Mouse (Mus musculus): Measurements from ENCODE around the gene Stambp. TPM values are rescaled to one million over a fixed set of nuclear protein-coding genes. Genes with fewer than 3 reads are reported as not detected.

The Stambp gene
- polyA plus RNA-seq, 1 experiment from 2014 or later, result 26.4 TPM

DNA sequence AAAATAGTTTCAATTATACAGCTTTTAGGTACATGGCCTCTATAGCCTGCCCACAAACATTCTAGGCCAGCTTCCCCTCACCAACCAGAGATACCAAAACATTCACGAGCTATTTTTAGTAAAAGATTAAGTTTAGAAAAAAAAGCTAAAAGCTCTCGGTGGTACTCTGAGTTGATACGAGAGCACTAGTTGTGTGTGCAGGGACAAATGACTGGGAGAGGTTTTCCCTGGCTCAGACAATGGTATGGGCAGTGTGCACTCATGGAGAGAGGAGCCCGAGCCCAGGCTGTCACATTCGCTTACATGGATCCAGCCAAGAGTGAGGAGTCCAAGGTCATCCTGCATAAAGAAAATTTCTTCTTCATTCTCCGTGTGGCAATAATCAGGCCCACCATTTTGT, 16.6 kb downstream of the Stambp start:
- DNase-seq (ENCODE audit: low spot score) (no peak), ATAC-seq (ENCODE audit: low FRiP score, low TSS enrichment) (no peak)
- 68% methylated on average over 6 of the region's 6 CpGs for WGBS
- Histone ChIP-seq H3K9ac (ENCODE audit: low read length) (no peak overlapping the region), H3K27ac (replicated peaks) (no peak overlapping the region), H3K27me3 (ENCODE audit: control insufficient read depth, insufficient read depth, low read length) (no peaks in the 10 kb centered on the region), H3K4me3 (ENCODE audit: low read depth, low read length) (no peak overlapping the region), H3K4me2 (replicated peaks; ENCODE audit: low read depth) (no peak overlapping the region), H3K4me1 (replicated peaks; ENCODE audit: control insufficient read depth, insufficient read depth) (no peaks in the 10 kb centered on the region), H3K36me3 (ENCODE audit: control insufficient read depth, insufficient read depth, low read length) (peaks cover 20% of the 10 kb centered on the region), H3K9me3 (ENCODE audit: control insufficient read depth, low read length) (no peaks in the 10 kb centered on the region)
- TF ChIP-seq CTCF (IDR thresholded peaks at IDR 0.05; ENCODE audit: low read depth) (no peak), EP300 (optimal IDR thresholded peaks at IDR 0.05) (no peak)

- Histone ChIP-seq H3K9me3 (ENCODE audit: control insufficient read depth, low read length) (no peaks in the 10 kb centered on the region), H3K4me1 (replicated peaks; ENCODE audit: control insufficient read depth, insufficient read depth) (no peaks in the 10 kb centered on the region), H3K4me2 (replicated peaks; ENCODE audit: low read depth) (no peak overlapping the region), H3K4me3 (ENCODE audit: low read depth, low read length) (no peak overlapping the region), H3K27ac (replicated peaks) (no peak overlapping the region), H3K9ac (ENCODE audit: low read length) (no peak overlapping the region), H3K27me3 (ENCODE audit: control insufficient read depth, insufficient read depth, low read length) (no peaks in the 10 kb centered on the region), H3K36me3 (ENCODE audit: control insufficient read depth, insufficient read depth, low read length) (peaks cover 12% of the 10 kb centered on the region; the same call in 1 of the 2 replicates)
- DNase-seq (ENCODE audit: low spot score) (no peak), ATAC-seq (ENCODE audit: low FRiP score, low TSS enrichment) (no peak)
- WGBS, result 46% methylated on average over 5 of the region's 5 CpGs
- TF ChIP-seq EP300 (optimal IDR thresholded peaks at IDR 0.05) (no peak), CTCF (IDR thresholded peaks at IDR 0.05; ENCODE audit: low read depth) (no peak)
Measured at GRCm38 (mm10) chr6:83548346-83548745, 24.2 kb downstream of the Stambp start.

DNA sequence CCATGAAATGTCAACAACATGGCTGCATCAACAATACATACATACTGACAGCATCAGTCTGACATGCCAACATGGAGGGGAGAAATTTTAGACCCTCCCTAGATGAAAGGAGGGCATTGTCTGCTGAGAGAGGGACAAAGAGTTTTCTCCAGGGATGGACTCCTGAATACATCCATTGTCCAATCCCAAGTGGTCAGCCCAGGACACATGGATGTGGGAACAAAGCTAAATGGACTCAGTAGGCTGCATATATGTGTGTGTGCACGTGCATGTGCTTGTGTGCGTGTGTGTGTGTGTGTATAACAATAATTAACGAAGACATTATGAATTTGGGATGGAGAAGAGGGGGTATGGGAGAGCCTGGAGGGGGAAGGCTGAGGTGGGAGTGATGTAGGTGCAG, 26.8 kb downstream of the Stambp start:
- TF ChIP-seq EP300 (optimal IDR thresholded peaks at IDR 0.05) (no peak), CTCF (IDR thresholded peaks at IDR 0.05; ENCODE audit: low read depth) (no peak)

DNA sequence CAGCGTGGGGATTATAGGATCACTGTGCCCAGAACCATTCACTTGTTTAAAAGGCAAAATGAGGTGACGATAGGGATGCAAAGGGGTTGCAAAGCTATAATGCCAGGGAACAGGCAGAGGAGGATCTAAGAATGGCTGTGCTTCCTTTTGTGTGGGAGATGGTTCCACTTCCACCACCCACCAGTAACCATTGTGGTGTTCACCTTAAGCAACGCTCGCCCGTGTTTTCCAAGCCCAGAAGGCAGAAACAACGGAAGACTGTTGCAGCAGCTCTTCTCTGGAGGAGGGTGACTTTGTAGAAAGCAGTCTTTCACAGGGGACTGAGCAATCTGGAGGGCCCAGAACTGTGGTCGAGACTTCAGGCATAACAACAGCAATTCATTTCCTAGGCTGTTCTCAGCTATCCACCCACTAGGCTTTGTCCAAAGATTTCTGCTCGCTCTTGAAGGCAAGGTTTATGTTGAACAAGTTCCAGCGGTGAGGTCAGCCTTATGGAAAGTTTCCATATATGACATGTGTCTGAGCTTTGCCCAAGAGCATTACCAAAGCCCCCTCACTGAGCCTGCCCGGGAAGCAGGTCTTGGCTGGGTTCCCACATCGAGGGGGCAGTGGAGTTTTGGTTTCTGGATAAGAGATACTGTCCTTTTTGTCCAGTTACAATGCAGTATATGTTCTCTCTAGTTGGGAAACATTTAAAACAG, 30.6 kb downstream of the Stambp start:
- WGBS, result 56% methylated on average over 11 of the region's 11 CpGs
- H3K9me3 ChIP-seq (ENCODE audit: control insufficient read depth, low read length), result no peaks in the 10 kb centered on the region
- H3K36me3 ChIP-seq (ENCODE audit: control insufficient read depth, insufficient read depth, low read length), result peaks cover 7% of the 10 kb centered on the region; the same call in 1 of the 2 replicates
- no peaks in the 10 kb centered on the region for H3K4me1 ChIP-seq (replicated peaks; ENCODE audit: control insufficient read depth, insufficient read depth)
- no peaks in the 10 kb centered on the region for H3K27me3 ChIP-seq (ENCODE audit: control insufficient read depth, insufficient read depth, low read length)
- peak overlapping the region; percentile 88 for H3K27ac ChIP-seq (replicated peaks)
- no peak overlapping the region for H3K9ac ChIP-seq (ENCODE audit: low read length)
- H3K4me2 ChIP-seq (replicated peaks; ENCODE audit: low read depth), result no peak overlapping the region
- TF ChIP-seq CTCF (IDR thresholded peaks at IDR 0.05; ENCODE audit: low read depth), result no peak
- H3K4me3 ChIP-seq (ENCODE audit: low read depth, low read length), result no peak overlapping the region
- DNase-seq (ENCODE audit: low spot score), result peak; percentile 51
- ATAC-seq (ENCODE audit: low FRiP score, low TSS enrichment), result peak; percentile 62; the same call in 1 of the 2 replicates

More for the DNA sequence above, 26.8 kb downstream of the Stambp start:
- peaks cover 10% of the 10 kb centered on the region; the same call in 1 of the 2 replicates for H3K36me3 ChIP-seq (ENCODE audit: control insufficient read depth, insufficient read depth, low read length)
- no peak overlapping the region for H3K4me3 ChIP-seq (ENCODE audit: low read depth, low read length)
- ATAC-seq (ENCODE audit: low FRiP score, low TSS enrichment) (0 out of 2 replicates have a peak, but pooled peaks have one; percentile 27), DNase-seq (ENCODE audit: low spot score) (no peak)
- no peak overlapping the region for H3K4me2 ChIP-seq (replicated peaks; ENCODE audit: low read depth)
- no peaks in the 10 kb centered on the region for H3K4me1 ChIP-seq (replicated peaks; ENCODE audit: control insufficient read depth, insufficient read depth)
- no peak overlapping the region for H3K27ac ChIP-seq (replicated peaks)
- WGBS, result 83% methylated on average over 3 of the region's 3 CpGs
- H3K9ac ChIP-seq (ENCODE audit: low read length), result no peak overlapping the region
- H3K27me3 ChIP-seq (ENCODE audit: control insufficient read depth, insufficient read depth, low read length), result no peaks in the 10 kb centered on the region
- H3K9me3 ChIP-seq (ENCODE audit: control insufficient read depth, low read length), result no peaks in the 10 kb centered on the region

DNA sequence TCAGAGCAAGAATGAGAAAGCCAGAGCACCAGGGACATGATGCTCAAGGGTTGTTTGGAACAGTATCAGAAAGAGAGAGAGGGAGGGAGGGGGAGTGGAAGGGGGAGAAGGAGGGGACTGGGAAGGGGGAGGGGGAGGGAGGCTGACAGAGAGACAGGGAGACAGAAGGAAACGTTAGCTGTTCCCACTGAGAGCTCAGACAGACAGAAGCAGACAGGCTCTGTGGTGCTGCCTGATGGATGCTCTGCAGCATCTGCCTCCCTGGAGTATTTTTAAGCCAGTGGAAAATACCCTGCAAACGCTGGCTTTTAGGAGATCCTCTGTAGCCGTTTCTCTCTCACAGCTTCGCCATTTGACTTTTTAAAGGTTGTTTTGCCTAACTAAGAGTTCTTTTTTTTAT, 32.5 kb downstream of the Stambp start:
- no peak for ATAC-seq (ENCODE audit: low FRiP score, low TSS enrichment)

DNA sequence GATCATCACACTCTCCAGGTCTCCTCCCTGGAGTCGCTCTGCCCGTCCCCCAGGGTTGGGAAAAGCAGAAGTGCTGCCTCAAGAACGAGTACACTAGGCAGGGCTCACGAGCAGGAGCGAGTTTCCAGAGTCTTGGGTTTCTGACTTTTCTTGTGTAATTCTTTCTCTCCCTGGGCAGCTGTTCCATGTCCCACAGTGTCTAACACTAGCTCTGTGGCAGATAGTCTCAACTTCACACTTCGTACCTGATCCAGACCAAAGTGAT, 35.8 kb downstream of the Stambp start:
- 27% methylated on average over 6 of the region's 6 CpGs for WGBS
- no peaks in the 10 kb centered on the region for H3K4me1 ChIP-seq (replicated peaks; ENCODE audit: control insufficient read depth, insufficient read depth)
- DNase-seq (ENCODE audit: low spot score) (no peak), ATAC-seq (ENCODE audit: low FRiP score, low TSS enrichment) (peak; percentile 41; the same call in 1 of the 2 replicates)
- no peaks in the 10 kb centered on the region for H3K36me3 ChIP-seq (ENCODE audit: control insufficient read depth, insufficient read depth, low read length)
- H3K4me2 ChIP-seq (replicated peaks; ENCODE audit: low read depth), result peak overlapping the region; percentile 29; the same call in 1 of the 2 replicates
- no peaks in the 10 kb centered on the region for H3K9me3 ChIP-seq (ENCODE audit: control insufficient read depth, low read length)
- no peaks in the 10 kb centered on the region for H3K27me3 ChIP-seq (ENCODE audit: control insufficient read depth, insufficient read depth, low read length)
- H3K4me3 ChIP-seq (ENCODE audit: low read depth, low read length), result no peak overlapping the region
- peak overlapping the region; percentile 61 for H3K9ac ChIP-seq (ENCODE audit: low read length)
- peak overlapping the region; percentile 92 for H3K27ac ChIP-seq (replicated peaks)
- TF ChIP-seq EP300 (optimal IDR thresholded peaks at IDR 0.05) (no peak), CTCF (IDR thresholded peaks at IDR 0.05; ENCODE audit: low read depth) (no peak)

More for the DNA sequence above, 32.5 kb downstream of the Stambp start:
- Histone ChIP-seq H3K4me2 (replicated peaks; ENCODE audit: low read depth) (no peak overlapping the region), H3K9ac (ENCODE audit: low read length) (no peak overlapping the region), H3K4me3 (ENCODE audit: low read depth, low read length) (no peak overlapping the region), H3K9me3 (ENCODE audit: control insufficient read depth, low read length) (no peaks in the 10 kb centered on the region), H3K36me3 (ENCODE audit: control insufficient read depth, insufficient read depth, low read length) (peaks cover 5% of the 10 kb centered on the region; the same call in 1 of the 2 replicates), H3K27me3 (ENCODE audit: control insufficient read depth, insufficient read depth, low read length) (no peaks in the 10 kb centered on the region), H3K4me1 (replicated peaks; ENCODE audit: control insufficient read depth, insufficient read depth) (no peaks in the 10 kb centered on the region), H3K27ac (replicated peaks) (peak overlapping the region; percentile 67)
- no peak for TF ChIP-seq EP300 (optimal IDR thresholded peaks at IDR 0.05)
- no peak for DNase-seq (ENCODE audit: low spot score)
- WGBS, result 35% methylated on average over 4 of the region's 4 CpGs
